Mouse (Mus musculus) testis, adult 10 weeks (tissue): ENCODE data around the gene Lrrc10. TPM values are rescaled to one million over a fixed set of nuclear protein-coding genes. Genes with fewer than 3 reads are reported as not detected.

ENCODE experiments used
- polyA plus RNA-seq: library from polyadenylated mRNA; stranded (reverse); fragments of 350-450 nt; fragmentation: Illumina TruSeq; extraction: RNeasy Lipid Tissue Mini Kit (QIAGEN cat#74804); gene quantifications from one replicate; pipeline ENCODE4 v1.2.3, GENCODE M21; 2014; ENCODE audit warnings: low read depth, low replicate concordance

Lrrc10 gene
- not detected for polyA plus RNA-seq

DNA sequence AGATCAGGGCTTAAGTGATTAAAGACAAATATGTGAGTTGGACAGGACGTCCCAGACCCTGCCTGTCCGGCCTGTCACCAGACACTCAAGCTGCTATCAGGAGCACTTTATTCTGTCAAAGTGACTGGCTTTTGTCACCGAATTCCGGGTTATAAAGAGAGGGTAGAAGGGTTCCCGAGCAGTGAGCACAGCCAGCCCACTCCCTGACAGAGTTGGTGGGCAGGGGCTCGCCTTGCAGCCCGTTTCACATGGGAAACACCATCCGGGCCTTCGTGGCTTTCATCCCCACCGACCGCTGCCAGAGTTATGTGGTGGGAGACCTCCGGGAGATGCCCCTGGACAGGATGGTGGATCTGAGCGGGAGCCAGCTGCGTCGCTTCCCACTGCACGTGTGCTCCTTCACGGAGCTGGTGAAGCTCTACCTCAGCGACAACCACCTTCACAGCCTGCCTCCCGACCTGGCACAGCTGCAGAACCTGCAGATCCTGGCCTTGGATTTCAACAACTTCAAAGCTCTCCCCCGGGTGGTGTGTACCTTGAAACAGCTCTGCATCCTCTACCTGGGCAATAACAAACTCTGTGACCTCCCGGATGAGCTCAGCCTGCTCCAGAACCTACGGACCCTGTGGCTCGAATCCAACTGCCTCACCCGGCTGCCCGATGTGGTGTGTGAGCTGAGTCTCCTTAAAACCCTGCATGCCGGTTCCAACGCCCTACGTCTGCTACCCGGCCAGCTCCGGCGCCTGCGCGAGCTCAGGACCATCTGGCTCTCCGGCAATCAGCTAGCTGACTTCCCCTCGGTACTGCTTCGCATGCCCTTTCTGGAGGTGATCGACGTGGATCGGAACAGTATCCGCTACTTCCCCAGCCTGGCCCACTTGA is at the start of gene Lrrc10:
TSS of gene Lrrc10 (plus strand) at position 167 of the 882 bp plus-strand sequence.

DNA sequence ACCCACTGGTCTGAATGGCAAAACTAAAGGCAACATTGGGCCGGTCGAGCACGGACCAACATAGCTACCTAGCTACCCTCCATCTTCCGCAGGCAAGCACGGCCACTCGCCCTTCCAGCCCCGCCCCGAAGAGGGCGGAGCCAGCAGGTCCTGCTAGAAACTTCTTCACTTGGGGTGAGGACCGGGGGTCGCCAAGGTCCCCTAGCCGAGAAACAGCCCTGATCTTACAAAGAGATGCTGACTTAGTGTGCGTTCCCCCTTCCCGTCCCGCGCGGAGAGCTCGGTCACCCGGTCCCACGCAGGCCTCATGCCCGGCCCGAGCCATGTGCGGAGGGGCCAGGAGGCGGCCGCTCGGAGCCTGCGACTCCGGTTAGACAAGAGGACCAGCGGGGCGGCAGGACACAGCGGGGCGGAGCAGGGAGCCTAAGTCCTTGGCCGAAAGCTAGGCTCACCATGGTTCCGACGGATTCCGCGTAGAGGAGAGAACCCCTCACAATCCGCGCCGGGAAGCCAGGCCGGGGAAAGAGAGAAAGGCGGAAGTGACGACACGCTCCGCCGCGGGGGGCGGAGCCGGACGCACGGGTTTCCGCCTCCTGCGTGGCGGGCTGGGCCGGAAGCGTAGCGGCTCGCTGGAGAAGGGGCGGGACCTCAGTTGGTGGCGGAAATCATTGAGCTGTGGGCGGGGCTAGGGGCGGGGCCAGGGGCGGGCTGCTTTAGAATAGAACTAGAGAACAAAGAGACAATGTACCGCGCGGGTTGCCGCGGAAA is 18.3 kb downstream of the Lrrc10 start, which contains the start of gene Cct2:
TSS of gene Cct2 (minus strand) at position 561 of the 768 bp plus-strand sequence.

Other genes starting within 250 kb of the Lrrc10 start
- 0.22 TPM for gene Myrfl, start 148.4 kb upstream of the Lrrc10 start, polyA plus RNA-seq
- gene Rab3ip, start 94.6 kb upstream of the Lrrc10 start, polyA plus RNA-seq = 45.2 TPM
- gene Gm10271, start 72.7 kb upstream of the Lrrc10 start, polyA plus RNA-seq = not detected
- gene Best3, start 59.0 kb upstream of the Lrrc10 start, polyA plus RNA-seq = 0.25 TPM
- gene Cct2, start 18.5 kb downstream of the Lrrc10 start, polyA plus RNA-seq = 285 TPM
- 20.5 TPM for gene Frs2, start 103.2 kb downstream of the Lrrc10 start, polyA plus RNA-seq
- 150 TPM for gene Yeats4, start 179.2 kb downstream of the Lrrc10 start, polyA plus RNA-seq
- gene 9530003J23Rik, start 193.4 kb downstream of the Lrrc10 start, polyA plus RNA-seq = 0.38 TPM
- gene Lyz2, start 237.0 kb downstream of the Lrrc10 start, polyA plus RNA-seq = 19.8 TPM
- 0.45 TPM for gene Lyz1, start 247.5 kb downstream of the Lrrc10 start, polyA plus RNA-seq